Mouse (Mus musculus) lung, adult 2 months (tissue): ENCODE data around the gene Cfdp1. TPM values are rescaled to one million over a fixed set of nuclear protein-coding genes. Genes with fewer than 3 reads are reported as not detected.

Source experiments
- DNase-seq: peaks from one replicate; pipeline ENCODE4 v3.0.0; 2022
- H3K4me1 ChIP-seq: fragments of 200-500 bp; 2 replicates; pipeline ENCODE4 v1.6.1; 2011; ENCODE audit warnings: low read length; ENCODE audit not compliant: control insufficient read depth, insufficient read depth
- H3K4me3 ChIP-seq: fragments of 200-500 bp; replicated peaks from 2 replicates; pipeline ENCODE3; 2011; ENCODE audit warnings: low read depth, mild to moderate bottlenecking, control low read depth, low read length; ENCODE audit errors: extremely low read depth
- CTCF ChIP-seq: fragments of 200-500 bp; IDR thresholded peaks from 2 replicates; pipeline ENCODE4 v1.5.1; 2011; ENCODE audit warnings: mild to moderate bottlenecking, low read length, control low read depth; ENCODE audit not compliant: insufficient read depth
- POLR2A ChIP-seq: fragments of 200-500 bp; IDR thresholded peaks from 2 replicates; pipeline ENCODE4 v1.6.1; 2011; ENCODE audit warnings: low read depth, mild to moderate bottlenecking, control low read depth, low read length, borderline replicate concordance; ENCODE audit errors: extremely low read depth
- WGBS: fragments of 180-500 bp; shearing (Covaris S2); methylation state at CpG from one replicate; pipeline ENCODE4 v1.1.7; 2018; 5-methylcytosine and 5-hydroxymethylcytosine counted together
- polyA plus RNA-seq: library from polyadenylated mRNA; depleted of rRNA; stranded (reverse); fragments of >200 nt; gene quantifications from 2 replicates; pipeline ENCODE4 v1.2.3, GENCODE M21; 2012; rRNA removed

Gene Cfdp1
- polyA plus RNA-seq, 1 experiment, result 7.9 TPM

- no peak overlapping the region for H3K4me3 ChIP-seq
- no peak for DNase-seq
- WGBS, result 71% methylated on average over 5 of the region's 5 CpGs
- peaks cover 58% of the 10 kb centered on the region for H3K4me1 ChIP-seq
- no peak for TF ChIP-seq POLR2A
- TF ChIP-seq CTCF, result no peak
These were observed 125.6 kb downstream of the Cfdp1 start for GRCm38 (mm10) chr8:111728481-111728880.

- Histone ChIP-seq H3K4me1 (peaks cover 49% of the 10 kb centered on the region), H3K4me3 (no peak overlapping the region)
- no peak for TF ChIP-seq POLR2A
- no peak for TF ChIP-seq CTCF
- WGBS, result 73% methylated on average over 4 of the region's 4 CpGs
- DNase-seq, result no peak
These were observed 126.5 kb downstream of the Cfdp1 start for GRCm38 (mm10) chr8:111727553-111727952.

DNA sequence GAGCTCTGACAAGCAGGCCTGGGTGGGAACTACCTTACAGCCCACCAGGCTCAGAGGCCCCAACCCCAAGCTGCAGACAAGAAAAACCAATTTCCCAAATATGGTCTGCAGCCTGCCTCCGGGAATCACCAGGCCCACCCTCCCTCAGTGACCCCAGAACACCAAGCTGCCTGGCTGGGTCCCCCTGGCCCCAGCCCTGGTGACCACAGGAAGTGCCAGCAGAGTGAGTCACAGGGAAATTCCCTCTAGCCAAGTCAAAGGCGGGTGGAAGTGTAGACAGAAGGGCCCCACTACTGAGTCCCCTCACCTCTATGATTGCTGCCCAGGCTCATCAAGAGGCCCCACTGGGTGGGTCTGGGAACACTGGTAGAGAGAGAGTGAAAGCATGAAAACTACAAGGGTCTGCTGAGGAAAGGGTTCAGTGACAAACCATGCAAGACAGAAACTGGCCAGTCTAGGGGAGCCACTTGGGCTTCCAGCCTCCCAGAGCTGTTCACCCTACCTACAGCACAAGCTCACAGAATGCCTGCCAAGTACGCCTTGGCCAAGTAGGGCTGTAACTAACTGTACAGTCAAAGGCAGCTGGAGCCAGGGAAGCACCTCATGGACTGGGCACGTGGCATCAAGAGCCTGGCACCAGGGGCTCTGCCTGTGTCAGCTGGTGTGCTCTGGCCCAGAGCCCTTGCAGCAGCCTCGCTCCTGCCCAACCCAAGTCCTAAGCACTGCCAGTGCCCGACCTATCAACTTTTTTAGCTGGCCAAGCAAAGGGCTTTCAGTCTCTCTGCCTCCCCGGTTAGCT, 127.8 kb downstream of the Cfdp1 start:
- no peak for TF ChIP-seq POLR2A
- no peak for TF ChIP-seq CTCF
- Histone ChIP-seq H3K4me3 (no peak overlapping the region), H3K4me1 (peaks cover 47% of the 10 kb centered on the region)
- WGBS, result 15% methylated on average over 7 of the region's 7 CpGs
- DNase-seq, result peak; percentile 67

DNA sequence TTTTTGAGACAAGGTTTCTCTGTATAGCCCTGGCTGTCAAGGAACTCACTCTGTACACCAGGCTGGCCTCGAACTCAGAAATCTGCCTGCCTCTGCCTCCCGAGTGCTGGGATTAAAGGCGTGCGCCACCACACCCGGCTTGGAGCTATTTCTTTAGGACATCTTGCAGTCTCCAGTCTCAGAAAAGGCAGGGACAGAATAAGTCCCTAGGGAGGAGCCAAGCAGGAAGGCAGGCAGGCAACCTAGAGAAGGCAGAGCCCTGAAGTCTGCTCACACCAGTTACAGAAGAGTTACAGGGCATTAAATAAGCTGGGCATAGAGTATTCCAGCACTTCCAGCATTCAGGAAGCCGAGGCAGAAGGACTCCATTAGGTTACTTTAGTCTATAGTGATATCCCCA, 128.8 kb downstream of the Cfdp1 start:
- H3K4me1 ChIP-seq, result peaks cover 40% of the 10 kb centered on the region
- H3K4me3 ChIP-seq, result no peak overlapping the region
- no peak for DNase-seq
- 83% methylated on average over 6 of the region's 6 CpGs for WGBS
- TF ChIP-seq CTCF (no peak), POLR2A (no peak)

DNA sequence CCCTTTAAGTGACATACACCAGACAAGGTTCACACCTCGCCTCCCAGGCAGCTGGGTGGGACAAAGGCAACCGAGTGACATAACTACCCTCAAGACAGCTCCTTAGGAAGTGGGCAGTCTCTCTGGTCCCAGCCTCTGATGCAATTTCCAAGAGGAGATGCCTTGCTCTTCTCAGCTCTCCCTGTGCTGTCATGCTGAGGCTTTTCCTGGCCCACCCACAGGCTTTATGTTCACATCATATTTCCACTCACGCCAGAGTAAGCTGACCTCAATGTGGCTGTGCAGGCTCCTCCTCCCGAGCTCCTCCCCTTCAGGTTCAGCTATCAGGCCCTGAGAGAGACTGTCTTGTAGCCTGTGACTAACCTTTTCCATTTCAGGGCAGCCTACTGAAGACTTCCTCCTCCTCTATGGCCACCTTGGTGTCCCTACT, 134.0 kb downstream of the Cfdp1 start:
- DNase-seq, result no peak
- TF ChIP-seq POLR2A (no peak), CTCF (no peak)
- no peak overlapping the region for H3K4me3 ChIP-seq
- 40% methylated on average over 4 of the region's 4 CpGs for WGBS
- peaks cover 19% of the 10 kb centered on the region for H3K4me1 ChIP-seq

DNA sequence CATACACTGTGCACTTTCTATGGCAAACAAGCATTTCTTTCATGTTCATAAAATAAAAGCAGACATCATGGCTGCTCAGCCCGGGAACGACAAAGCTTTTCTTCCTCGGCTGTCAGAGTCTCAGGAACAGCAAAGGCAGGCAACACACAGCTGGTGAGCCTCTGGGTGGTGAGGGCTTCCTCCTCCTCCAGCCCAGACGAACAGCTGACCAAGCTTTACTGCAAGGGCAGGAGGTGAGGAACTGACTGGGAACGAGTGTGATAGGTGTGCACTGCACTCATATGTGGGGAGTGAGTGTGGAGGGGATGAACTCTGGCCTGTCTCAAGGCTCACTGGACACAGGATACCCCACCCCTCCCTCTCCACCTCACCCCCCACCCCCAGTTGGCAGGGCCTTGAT, 135.2 kb downstream of the Cfdp1 start:
- Histone ChIP-seq H3K4me1 (peaks cover 13% of the 10 kb centered on the region), H3K4me3 (no peak overlapping the region)
- 47% methylated on average over 5 of the region's 5 CpGs for WGBS
- no peak for DNase-seq
- TF ChIP-seq POLR2A (no peak), CTCF (no peak)

Other genes starting within 250 kb of the Cfdp1 start
- gene Ldhd, start 223.9 kb downstream of the Cfdp1 start, polyA plus RNA-seq, result 8.8 and 9.4 TPM in 2 replicates
- gene Zfp1, start 210.9 kb downstream of the Cfdp1 start, polyA plus RNA-seq, result 3.6 and 4.8 TPM in 2 replicates
- 1.5 and 59.1 TPM in 2 replicates for gene Ctrb1, start 163.3 kb downstream of the Cfdp1 start, polyA plus RNA-seq
- 81.4 and 87.7 TPM in 2 replicates for gene Bcar1, start 110.5 kb downstream of the Cfdp1 start, polyA plus RNA-seq
- 4.0 and 5.0 TPM in 2 replicates for gene Tmem170, start 22.5 kb upstream of the Cfdp1 start, polyA plus RNA-seq
- 7.1 and 7.6 TPM in 2 replicates for gene Chst5, start 56.2 kb upstream of the Cfdp1 start, polyA plus RNA-seq
- 8.0 and 8.2 TPM in 2 replicates for gene Tmem231, start 79.6 kb upstream of the Cfdp1 start, polyA plus RNA-seq
- 26.2 and 58.2 TPM in 2 replicates for gene Gabarapl2, start 86.4 kb upstream of the Cfdp1 start, polyA plus RNA-seq
- 2.5 and 2.7 TPM in 2 replicates for gene Adat1, start 138.0 kb upstream of the Cfdp1 start, polyA plus RNA-seq
- gene Kars, start 157.0 kb upstream of the Cfdp1 start, polyA plus RNA-seq, result 28.0 and 42.2 TPM in 2 replicates
- gene Terf2ip, start 157.1 kb upstream of the Cfdp1 start, polyA plus RNA-seq, result 10.4 TPM in 2 replicates
- gene Gm6793, start 160.7 kb upstream of the Cfdp1 start, polyA plus RNA-seq, result 0.21 TPM in 1 of 2 replicates, not detected in the other